Mouse (Mus musculus) T-cell, adult 66 days (primary cell): Measurements from ENCODE around the gene Omt2a. TPM values are rescaled to one million over a fixed set of nuclear protein-coding genes. Genes with fewer than 3 reads are reported as not detected.

Experiments used
- total RNA-seq, 2 experiments: library from RNA; stranded (reverse); gene quantifications; 3 replicates in 1 of 2; 4 replicates in 1 of 2; pipeline ENCODE4 v1.2.4; 2023

Omt2a gene
- not detected for total RNA-seq

DNA sequence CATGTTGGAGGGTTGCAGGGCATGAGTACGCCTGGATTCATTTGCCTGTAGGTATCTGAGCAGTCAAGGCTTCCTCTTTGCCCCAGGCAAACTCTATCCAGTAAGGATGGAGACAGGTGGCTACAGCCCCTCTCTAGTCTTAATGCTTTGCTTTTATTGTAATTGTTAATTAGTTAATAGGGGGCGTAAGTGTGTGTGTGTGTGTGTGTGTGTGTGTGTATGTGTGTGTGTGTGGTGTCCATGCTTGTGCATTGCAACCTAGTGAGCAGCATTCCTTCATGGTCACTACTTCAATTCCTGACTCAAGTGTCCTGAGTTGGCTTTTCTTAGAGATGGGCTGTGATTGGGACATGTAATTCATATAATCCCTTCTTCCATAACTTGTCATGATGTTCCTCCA lies at the start of gene Omt2a:
Gene Omt2a, minus strand, starts transcription at position 101 of the 400 bp plus-strand sequence.

DNA sequence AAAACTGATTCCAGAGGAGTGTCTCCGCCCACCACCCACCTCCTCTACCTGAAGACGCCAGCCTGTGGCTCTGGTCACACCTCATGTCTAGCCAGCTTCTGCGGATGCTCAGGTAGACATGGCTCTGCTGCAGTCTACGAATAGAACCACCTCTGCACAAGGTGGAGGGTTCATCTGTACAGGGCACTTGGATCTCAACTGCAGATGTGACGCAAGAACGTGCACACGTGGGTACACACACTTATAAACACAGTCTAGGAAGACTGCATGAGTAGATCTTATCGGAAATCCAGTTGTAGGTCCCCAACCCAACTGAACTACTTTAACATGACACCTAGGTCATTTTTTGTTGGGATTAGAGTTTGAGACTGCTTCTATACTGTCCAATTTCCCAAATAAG lies 41.0 kb upstream of the Omt2a start, which contains the start of gene Gsta2:
Gene Gsta2, minus strand, starts transcription at position 178 of the 400 bp plus-strand sequence.

DNA sequence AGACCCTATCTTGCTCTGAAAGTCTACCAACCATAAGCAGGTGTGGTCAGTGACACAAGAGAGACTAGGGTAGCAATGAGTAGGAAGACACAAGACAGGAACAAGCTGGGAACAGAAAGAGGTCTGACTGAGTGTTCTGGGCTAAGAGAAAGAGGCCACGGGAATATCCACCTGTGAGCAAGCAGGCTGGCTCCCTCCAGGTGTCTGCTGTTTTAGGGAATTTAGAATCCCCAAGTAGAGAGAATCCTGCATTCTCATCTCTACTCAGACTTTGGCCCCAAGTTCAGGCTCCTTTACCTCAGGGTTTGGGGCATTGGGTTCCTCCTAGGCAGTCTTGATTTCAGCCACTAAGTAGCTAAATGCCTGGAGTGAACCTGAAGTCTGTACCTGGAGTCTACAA lies 12.7 kb upstream of the Omt2a start, which contains the start of gene Omt2b:
Gene Omt2b, plus strand, starts transcription at position 301 of the 400 bp plus-strand sequence.

DNA sequence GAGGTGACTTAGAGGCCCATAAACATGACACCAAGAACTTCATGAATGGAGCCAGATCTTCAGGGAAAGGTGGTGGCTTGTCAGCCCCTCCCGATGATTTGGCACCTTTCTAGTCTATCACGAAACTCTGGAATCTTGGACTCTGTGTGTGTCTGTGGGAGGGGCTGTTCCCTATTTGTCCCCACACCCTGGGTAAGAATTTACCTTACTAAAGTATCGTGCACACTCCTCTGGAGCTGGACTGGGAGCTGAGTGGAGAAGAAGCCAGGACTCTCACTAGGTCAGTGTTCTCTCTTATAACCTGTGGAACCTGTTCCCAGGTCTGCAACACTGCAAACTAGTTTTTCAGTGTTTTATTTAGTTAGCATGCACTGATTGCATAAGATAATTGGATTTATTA lies 24.9 kb downstream of the Omt2a start, which contains the start of gene Gm10639:
Gene Gm10639, plus strand, starts transcription at position 201 of the 400 bp plus-strand sequence.

Other genes starting within 250 kb of the Omt2a start
- 10 to 100 TPM; 48.0 to 62.1 TPM for gene Fbxo9, start 205.7 kb downstream of the Omt2a start, total RNA-seq
- gene Ick, start 205.6 kb downstream of the Omt2a start, total RNA-seq = 1 to 10 TPM; 8.7 to 8.9 TPM
- 1 to 10 TPM; 1.2 to 1.4 TPM for gene Gsta4, start 132.0 kb downstream of the Omt2a start, total RNA-seq
- gene Gsta1, start 84.1 kb downstream of the Omt2a start, total RNA-seq = not detected
- gene Gm3776, start 57.7 kb downstream of the Omt2a start, total RNA-seq = not detected
- gene Gm10639, start 24.9 kb downstream of the Omt2a start, total RNA-seq = not detected
- gene Omt2b, start 12.8 kb upstream of the Omt2a start, total RNA-seq = not detected
- not detected for gene Gsta2, start 41.0 kb upstream of the Omt2a start, total RNA-seq
- gene Dppa5a, start 53.4 kb upstream of the Omt2a start, total RNA-seq = not detected
- not detected for gene Ooep, start 63.9 kb upstream of the Omt2a start, total RNA-seq
- gene Ddx43, start 81.0 kb upstream of the Omt2a start, total RNA-seq = 1 to 10 TPM; 2.1 to 2.3 TPM
- gene Cgas, start 128.4 kb upstream of the Omt2a start, total RNA-seq = 1 to 10 TPM; 4.9 to 5.1 TPM
- 10 to 100 TPM; 26.0 to 28.4 TPM for gene Mto1, start 133.4 kb upstream of the Omt2a start, total RNA-seq
- gene Gm17324, start 134.0 kb upstream of the Omt2a start, total RNA-seq = 1 to 10 TPM in 1 of 2 experiments, under 1 TPM in 1; 0.61 to 1.1 TPM
- gene Eef1a1, start 174.4 kb upstream of the Omt2a start, total RNA-seq = over 10,000 TPM; 11,382 to 11,897 TPM